Mouse (Mus musculus): Measurements from ENCODE around the gene Sox9. TPM values are rescaled to one million over a fixed set of nuclear protein-coding genes. Genes with fewer than 3 reads are reported as not detected.
A peak's percentile ranks its signal among the peaks of the same experiment; 100 is the strongest.

Sox9 gene
- polyA plus RNA-seq, 1 experiment from 2014 or later, result 48.0 TPM

DNA sequence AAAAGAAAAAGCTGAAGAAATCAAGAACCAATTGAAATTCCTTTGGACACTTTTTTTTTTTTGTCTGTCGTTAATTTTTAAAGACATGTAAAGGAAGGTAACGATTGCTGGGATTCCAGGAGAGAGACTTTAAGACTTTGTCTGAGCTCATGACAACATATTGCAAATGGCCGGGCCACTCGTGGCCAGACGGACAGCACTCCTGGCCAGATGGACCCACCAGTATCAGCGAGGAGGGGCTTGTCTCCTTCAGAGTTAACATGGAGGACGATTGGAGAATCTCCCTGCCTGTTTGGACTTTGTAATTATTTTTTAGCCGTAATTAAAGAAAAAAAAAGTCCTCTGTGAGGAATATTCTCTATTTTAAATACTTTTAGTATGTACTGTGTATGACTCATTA lies 3.6 kb downstream of the Sox9 start:
- Histone ChIP-seq H3K9me3 (ENCODE audit: control insufficient read depth, low read length) (no peaks in the 10 kb centered on the region), H3K27me3 (replicated peaks; ENCODE audit: control insufficient read depth, insufficient read depth, low read length) (peaks cover 10% of the 10 kb centered on the region), H3K4me2 (ENCODE audit: low read depth, low read length) (peak overlapping the region; percentile 81), H3K36me3 (ENCODE audit: control insufficient read depth, insufficient read depth, low read length) (peaks cover 7% of the 10 kb centered on the region; the same call in 1 of the 2 replicates), H3K4me1 (ENCODE audit: control insufficient read depth, insufficient read depth, low read length) (peaks cover 11% of the 10 kb centered on the region; the same call in 1 of the 2 replicates), H3K4me3 (ENCODE audit: low read depth, low read length) (peak overlapping the region; percentile 73), H3K9ac (ENCODE audit: low read depth, low read length) (peak overlapping the region; percentile 85), H3K27ac (replicated peaks; ENCODE audit: low read depth, low read length) (0 out of 2 replicates have a peak overlapping the region, but pooled peaks have one; percentile 52)
- WGBS, result 21% methylated on average over 8 of the region's 8 CpGs
- no peak for DNase-seq (ENCODE audit: low spot score)
- no peak for ATAC-seq (ENCODE audit: low read depth)

DNA sequence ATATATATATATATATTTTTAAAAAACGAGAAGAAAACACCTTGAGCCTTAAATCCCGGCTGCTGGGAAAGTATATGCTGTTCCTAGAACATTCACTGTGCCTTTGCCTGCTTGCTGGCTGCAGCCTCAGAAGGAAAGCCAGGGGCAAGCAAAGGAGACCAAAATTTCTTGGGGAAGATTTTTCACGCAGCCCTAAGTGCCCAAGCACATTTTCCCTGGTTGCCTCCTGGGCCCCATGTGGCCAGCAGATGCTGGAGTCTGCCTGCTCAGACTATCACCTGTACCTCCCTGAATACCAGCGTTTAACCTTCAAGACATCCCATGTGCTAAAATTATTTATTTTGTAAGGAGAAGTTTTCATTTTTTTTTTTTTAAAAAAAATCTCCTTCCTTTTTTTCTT lies 4.4 kb downstream of the Sox9 start:
- H3K4me1 ChIP-seq (ENCODE audit: control insufficient read depth, insufficient read depth, low read length), result peaks cover 6% of the 10 kb centered on the region; the same call in 1 of the 2 replicates
- ATAC-seq (ENCODE audit: low read depth) (no peak), DNase-seq (ENCODE audit: low spot score) (no peak)
- no peaks in the 10 kb centered on the region for H3K9me3 ChIP-seq (ENCODE audit: control insufficient read depth, low read length)
- H3K27ac ChIP-seq (replicated peaks; ENCODE audit: low read depth, low read length), result no peak overlapping the region
- H3K9ac ChIP-seq (ENCODE audit: low read depth, low read length), result peak overlapping the region; percentile 42
- peaks cover 10% of the 10 kb centered on the region for H3K27me3 ChIP-seq (replicated peaks; ENCODE audit: control insufficient read depth, insufficient read depth, low read length)
- peaks cover 7% of the 10 kb centered on the region; the same call in 1 of the 2 replicates for H3K36me3 ChIP-seq (ENCODE audit: control insufficient read depth, insufficient read depth, low read length)
- H3K4me2 ChIP-seq (ENCODE audit: low read depth, low read length), result peak overlapping the region; percentile 49
- WGBS, result 28% methylated on average over 4 of the region's 4 CpGs
- H3K4me3 ChIP-seq (ENCODE audit: low read depth, low read length), result peak overlapping the region; percentile 24

DNA sequence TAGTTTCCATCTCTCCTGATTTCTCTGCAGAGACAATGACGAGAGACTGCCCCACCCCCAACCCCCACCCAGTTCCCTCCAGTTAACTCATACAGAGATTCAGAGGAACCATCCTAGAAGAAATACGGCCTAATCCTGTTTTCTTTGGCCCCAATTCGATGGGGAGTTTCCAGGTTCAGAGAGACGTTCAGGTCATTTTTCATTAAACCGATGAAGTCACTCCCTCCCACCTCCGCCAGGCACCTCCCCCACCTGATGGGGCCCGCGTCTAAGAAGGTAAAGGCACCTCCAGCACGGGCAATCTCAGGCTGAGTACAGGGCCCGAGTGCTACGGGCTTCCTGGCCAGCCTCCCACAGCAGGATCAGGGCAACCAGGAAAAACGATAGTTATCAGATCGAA lies 6.3 kb downstream of the Sox9 start:
- peaks cover 6% of the 10 kb centered on the region; the same call in 1 of the 2 replicates for H3K4me1 ChIP-seq (ENCODE audit: control insufficient read depth, insufficient read depth, low read length)
- no peak overlapping the region for H3K4me2 ChIP-seq (ENCODE audit: low read depth, low read length)

DNA sequence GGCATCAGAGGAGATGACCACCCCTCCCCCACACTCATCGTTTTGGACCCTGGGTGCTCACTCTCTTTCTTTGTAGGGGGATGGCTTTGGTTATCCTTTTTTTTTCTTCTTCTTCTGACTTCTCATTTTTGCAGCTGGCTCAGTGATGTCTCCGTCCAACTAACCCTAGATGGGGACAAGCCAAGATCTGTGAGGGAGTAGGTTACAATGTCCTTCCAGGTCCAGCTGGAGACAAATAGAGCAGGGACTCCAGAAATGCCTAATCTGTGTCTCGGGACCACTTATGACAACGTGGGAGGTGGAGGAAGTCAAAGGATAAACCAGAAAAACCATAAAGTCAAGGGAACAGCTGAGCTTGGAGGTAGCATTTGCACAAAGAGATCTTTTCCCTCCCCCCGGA lies 14.4 kb downstream of the Sox9 start:
- DNase-seq (ENCODE audit: low spot score) (no peak), ATAC-seq (ENCODE audit: low read depth) (no peak)
- Histone ChIP-seq H3K4me2 (ENCODE audit: low read depth, low read length) (no peak overlapping the region), H3K4me3 (ENCODE audit: low read depth, low read length) (no peak overlapping the region), H3K36me3 (ENCODE audit: control insufficient read depth, insufficient read depth, low read length) (no peaks in the 10 kb centered on the region), H3K9ac (ENCODE audit: low read depth, low read length) (no peak overlapping the region), H3K27ac (replicated peaks; ENCODE audit: low read depth, low read length) (no peak overlapping the region), H3K9me3 (ENCODE audit: control insufficient read depth, low read length) (no peaks in the 10 kb centered on the region), H3K27me3 (replicated peaks; ENCODE audit: control insufficient read depth, insufficient read depth, low read length) (no peaks in the 10 kb centered on the region), H3K4me1 (ENCODE audit: control insufficient read depth, insufficient read depth, low read length) (peaks cover 10% of the 10 kb centered on the region; the same call in 1 of the 2 replicates)
- 84% methylated on average over 5 of the region's 5 CpGs for WGBS

More for the DNA sequence above, 6.3 kb downstream of the Sox9 start:
- ATAC-seq (ENCODE audit: low read depth) (no peak), DNase-seq (ENCODE audit: low spot score) (peak; percentile 51)
- Histone ChIP-seq H3K27ac (replicated peaks; ENCODE audit: low read depth, low read length) (no peak overlapping the region), H3K4me3 (ENCODE audit: low read depth, low read length) (no peak overlapping the region), H3K9me3 (ENCODE audit: control insufficient read depth, low read length) (no peaks in the 10 kb centered on the region), H3K9ac (ENCODE audit: low read depth, low read length) (no peak overlapping the region), H3K27me3 (replicated peaks; ENCODE audit: control insufficient read depth, insufficient read depth, low read length) (peaks cover 10% of the 10 kb centered on the region), H3K36me3 (ENCODE audit: control insufficient read depth, insufficient read depth, low read length) (peaks cover 7% of the 10 kb centered on the region; the same call in 1 of the 2 replicates)
- WGBS, result 13% methylated on average over 13 of the region's 13 CpGs

DNA sequence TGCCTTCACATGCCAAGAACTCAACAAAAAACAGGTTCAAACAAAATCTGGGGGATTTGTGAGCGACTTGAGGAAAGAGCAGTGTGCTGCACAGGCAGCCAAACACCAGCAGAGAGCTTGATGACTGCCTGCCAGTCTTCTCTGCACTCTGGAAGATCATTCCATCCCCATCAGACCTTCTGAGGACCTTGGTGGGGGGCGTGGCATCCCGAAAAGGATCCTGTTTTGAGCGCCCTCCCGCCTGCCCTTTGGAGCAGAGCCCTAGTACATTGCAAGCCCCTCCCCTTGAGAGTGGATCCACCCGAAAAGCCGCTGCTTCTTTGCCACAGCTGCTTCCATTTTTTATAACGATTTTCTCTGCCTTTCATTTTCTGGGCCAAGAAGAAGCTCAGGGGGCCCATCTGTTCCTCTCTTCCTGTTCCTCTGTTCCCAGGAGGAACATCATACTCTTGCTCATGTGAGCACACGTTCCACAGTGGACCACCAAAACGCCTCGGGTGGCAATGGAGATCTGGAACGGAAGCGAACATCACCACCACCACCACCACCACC lies 16.9 kb downstream of the Sox9 start:
- ATAC-seq (ENCODE audit: low read depth) (no peak; the same call in 1 of the 2 replicates), DNase-seq (ENCODE audit: low spot score) (peak; percentile 67)
- Histone ChIP-seq H3K27ac (replicated peaks; ENCODE audit: low read depth, low read length) (peak overlapping the region; percentile 39; the same call in 1 of the 2 replicates), H3K27me3 (replicated peaks; ENCODE audit: control insufficient read depth, insufficient read depth, low read length) (no peaks in the 10 kb centered on the region; the same call in 1 of the 2 replicates), H3K4me1 (ENCODE audit: control insufficient read depth, insufficient read depth, low read length) (peaks cover 10% of the 10 kb centered on the region; the same call in 1 of the 2 replicates), H3K9me3 (ENCODE audit: control insufficient read depth, low read length) (no peaks in the 10 kb centered on the region), H3K4me3 (ENCODE audit: low read depth, low read length) (no peak overlapping the region; the same call in 1 of the 2 replicates), H3K9ac (ENCODE audit: low read depth, low read length) (no peak overlapping the region), H3K36me3 (ENCODE audit: control insufficient read depth, insufficient read depth, low read length) (no peaks in the 10 kb centered on the region), H3K4me2 (ENCODE audit: low read depth, low read length) (peak overlapping the region; percentile 35)
- WGBS, result 40% methylated on average over 12 of the region's 13 CpGs

DNA sequence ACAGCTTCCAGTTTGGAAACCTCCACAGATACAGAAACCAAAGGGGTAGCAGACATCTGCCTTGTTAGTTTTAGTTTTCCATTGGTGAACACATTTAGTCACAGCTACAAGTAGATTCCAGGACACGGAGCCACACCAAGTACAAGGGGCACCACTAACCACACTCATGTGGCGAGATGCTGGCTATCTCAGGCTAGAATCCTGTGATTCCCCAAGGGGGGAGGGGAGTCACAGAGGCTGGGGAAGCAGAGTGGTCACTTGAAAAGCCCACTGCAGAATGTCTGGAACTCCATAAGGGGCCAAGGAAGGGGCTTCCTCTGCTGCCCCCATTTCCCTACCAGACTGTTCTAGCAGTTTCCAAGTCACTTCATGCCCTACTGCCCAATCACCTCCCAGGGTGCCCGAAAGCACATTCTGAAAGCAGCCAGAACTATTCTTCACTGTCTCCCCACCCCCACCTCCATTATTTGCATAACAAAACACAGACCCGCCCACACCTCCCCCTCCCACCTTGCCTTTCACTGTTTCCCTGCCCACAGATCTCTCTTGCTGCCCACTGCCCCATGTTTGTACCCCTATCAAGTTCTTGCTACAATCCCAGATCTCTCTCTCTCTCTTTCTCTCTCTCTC lies 19.3 kb downstream of the Sox9 start:
- no peaks in the 10 kb centered on the region for H3K9me3 ChIP-seq (ENCODE audit: control insufficient read depth, low read length)
- H3K4me1 ChIP-seq (ENCODE audit: control insufficient read depth, insufficient read depth, low read length), result peaks cover 10% of the 10 kb centered on the region; the same call in 1 of the 2 replicates
- DNase-seq (ENCODE audit: low spot score), result no peak
- WGBS, result 41% methylated on average over 4 of the region's 4 CpGs
- H3K4me2 ChIP-seq (ENCODE audit: low read depth, low read length), result no peak overlapping the region
- no peaks in the 10 kb centered on the region for H3K36me3 ChIP-seq (ENCODE audit: control insufficient read depth, insufficient read depth, low read length)
- no peak; the same call in 1 of the 2 replicates for ATAC-seq (ENCODE audit: low read depth)
- H3K27ac ChIP-seq (replicated peaks; ENCODE audit: low read depth, low read length), result no peak overlapping the region
- no peaks in the 10 kb centered on the region; the same call in 1 of the 2 replicates for H3K27me3 ChIP-seq (replicated peaks; ENCODE audit: control insufficient read depth, insufficient read depth, low read length)
- no peak overlapping the region for H3K4me3 ChIP-seq (ENCODE audit: low read depth, low read length)
- H3K9ac ChIP-seq (ENCODE audit: low read depth, low read length), result no peak overlapping the region

DNA sequence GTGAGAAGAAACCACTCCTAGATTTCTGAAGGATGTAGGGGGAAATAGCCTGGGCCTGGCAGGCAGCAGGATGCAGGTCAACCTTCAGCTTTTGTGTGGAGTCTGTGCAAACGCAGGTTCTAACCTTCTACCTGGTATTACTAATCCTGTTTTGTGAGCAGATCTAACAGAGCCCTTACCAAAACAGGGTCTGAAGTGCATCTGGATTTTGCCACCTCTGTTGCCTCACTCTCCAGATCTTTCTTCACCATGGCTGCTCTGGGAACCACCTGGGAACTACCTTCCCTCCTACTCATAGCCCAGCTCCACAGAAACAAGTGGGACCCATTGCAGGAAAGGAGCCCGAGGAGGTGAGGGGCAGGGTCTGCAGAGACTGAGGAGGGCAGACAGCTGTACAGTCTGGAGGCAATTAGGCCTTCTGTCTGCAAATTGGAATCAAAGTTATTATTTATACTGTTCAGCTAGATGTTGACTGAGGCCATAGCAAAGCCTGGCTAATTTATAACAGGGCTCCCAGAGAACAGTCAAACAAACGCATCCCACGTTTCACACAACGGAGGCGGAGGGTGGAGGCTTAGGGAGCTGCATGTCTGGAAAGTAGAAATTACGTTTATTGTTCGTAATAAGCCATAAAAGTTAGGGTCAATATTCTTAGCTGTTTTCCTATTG lies 25.9 kb downstream of the Sox9 start:
- H3K4me2 ChIP-seq (ENCODE audit: low read depth, low read length), result no peak overlapping the region
- H3K27me3 ChIP-seq (replicated peaks; ENCODE audit: control insufficient read depth, insufficient read depth, low read length), result peaks cover 8% of the 10 kb centered on the region; the same call in 1 of the 2 replicates
- no peaks in the 10 kb centered on the region for H3K9me3 ChIP-seq (ENCODE audit: control insufficient read depth, low read length)
- DNase-seq (ENCODE audit: low spot score) (peak; percentile 24), ATAC-seq (ENCODE audit: low read depth) (no peak)
- no peak overlapping the region for H3K27ac ChIP-seq (replicated peaks; ENCODE audit: low read depth, low read length)
- WGBS, result 42% methylated on average over 8 of the region's 8 CpGs
- no peaks in the 10 kb centered on the region for H3K36me3 ChIP-seq (ENCODE audit: control insufficient read depth, insufficient read depth, low read length)
- no peak overlapping the region for H3K9ac ChIP-seq (ENCODE audit: low read depth, low read length)
- H3K4me1 ChIP-seq (ENCODE audit: control insufficient read depth, insufficient read depth, low read length), result peaks cover 19% of the 10 kb centered on the region
- H3K4me3 ChIP-seq (ENCODE audit: low read depth, low read length), result no peak overlapping the region

DNA sequence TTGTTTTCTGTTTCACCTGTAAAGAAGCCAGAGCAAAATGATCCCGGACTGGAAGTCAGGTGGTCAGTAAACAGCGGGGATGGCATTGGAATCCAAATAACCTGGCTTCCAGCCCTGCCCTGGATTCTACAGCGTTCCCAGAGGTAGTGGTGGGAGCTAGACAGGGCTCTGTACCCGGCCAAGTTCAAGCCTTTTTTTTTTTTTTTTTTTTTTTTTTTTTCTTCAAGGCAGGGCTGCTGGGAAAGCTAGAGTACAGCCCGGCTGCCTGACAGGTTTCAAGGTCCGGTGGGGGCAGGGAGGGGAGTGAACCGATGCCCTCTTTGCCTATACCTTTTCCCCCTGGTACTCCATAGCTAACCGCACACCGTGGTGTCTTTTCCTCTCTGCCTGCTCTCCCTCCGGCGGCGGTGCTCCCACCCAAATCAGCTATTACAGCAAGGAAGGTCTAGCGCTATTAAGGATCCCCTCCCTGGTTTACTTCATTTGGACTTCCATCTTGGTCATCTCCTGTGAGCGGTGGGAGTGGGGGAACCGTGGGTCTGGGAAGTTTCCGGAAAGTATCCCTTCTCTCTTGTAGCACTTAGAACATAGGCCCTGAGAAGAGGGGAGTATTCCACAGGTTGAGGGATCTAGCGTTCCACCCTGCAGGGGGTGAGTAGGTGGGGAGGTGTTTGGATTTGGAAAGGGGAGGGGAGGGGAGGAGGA lies 28.6 kb downstream of the Sox9 start:
- Histone ChIP-seq H3K4me1 (ENCODE audit: control insufficient read depth, insufficient read depth, low read length) (peaks cover 19% of the 10 kb centered on the region), H3K36me3 (ENCODE audit: control insufficient read depth, insufficient read depth, low read length) (no peaks in the 10 kb centered on the region), H3K27me3 (replicated peaks; ENCODE audit: control insufficient read depth, insufficient read depth, low read length) (peaks cover 8% of the 10 kb centered on the region; the same call in 1 of the 2 replicates), H3K27ac (replicated peaks; ENCODE audit: low read depth, low read length) (no peak overlapping the region), H3K4me2 (ENCODE audit: low read depth, low read length) (peak overlapping the region; percentile 55), H3K9me3 (ENCODE audit: control insufficient read depth, low read length) (no peaks in the 10 kb centered on the region), H3K9ac (ENCODE audit: low read depth, low read length) (peak overlapping the region; percentile 37), H3K4me3 (ENCODE audit: low read depth, low read length) (peak overlapping the region; percentile 24)
- ATAC-seq (ENCODE audit: low read depth) (0 out of 2 replicates have a peak, but pooled peaks have one; percentile 37), DNase-seq (ENCODE audit: low spot score) (no peak)
- 2% methylated on average over 17 of the region's 17 CpGs for WGBS

All from embryonic facial prominence, embryonic 14.5 days (tissue).